Mouse (Mus musculus) heart, embryonic 11.5 days (tissue): ENCODE results near the gene Tepp. TPM values are rescaled to one million over a fixed set of nuclear protein-coding genes. Genes with fewer than 3 reads are reported as not detected.

ENCODE experiments used
- ATAC-seq: fragments of 200-750 bp; cut with Nextera tagmentation; replicated peaks from 2 replicates; pipeline ENCODE4 v1.8.0; 2017; ENCODE audit warnings: moderate library complexity; ENCODE audit not compliant: insufficient number of reproducible peaks, low FRiP score, low TSS enrichment
- H3K27ac ChIP-seq: fragments of 300-500 bp; sonication (generic); 2 replicates; pipeline ENCODE4 v1.5.1; 2014; ENCODE audit warnings: mild to moderate bottlenecking, low read depth, low read length
- H3K27me3 ChIP-seq: fragments of 300-500 bp; sonication (generic); 2 replicates; pipeline ENCODE4 v1.6.1; 2014; ENCODE audit warnings: mild to moderate bottlenecking, low read length, mixed read lengths; ENCODE audit not compliant: control insufficient read depth, insufficient read depth
- H3K36me3 ChIP-seq: fragments of 300-500 bp; sonication (generic); 2 replicates; pipeline ENCODE4 v1.6.1; 2014; ENCODE audit warnings: mild to moderate bottlenecking, low read length, moderate library complexity, mixed read lengths; ENCODE audit not compliant: control insufficient read depth, insufficient read depth
- H3K4me1 ChIP-seq: fragments of 300-500 bp; sonication (generic); 2 replicates; pipeline ENCODE4 v1.6.1; 2014; ENCODE audit warnings: low read length; ENCODE audit not compliant: control insufficient read depth, insufficient read depth
- H3K4me2 ChIP-seq: fragments of 300-500 bp; sonication (generic); 2 replicates; pipeline ENCODE4 v1.6.1; 2014; ENCODE audit warnings: mild to moderate bottlenecking, moderate library complexity
- H3K4me3 ChIP-seq: fragments of 300-500 bp; sonication (generic); 2 replicates; pipeline ENCODE4 v1.5.1; 2014; ENCODE audit warnings: low read depth, low read length
- H3K9ac ChIP-seq: fragments of 300-500 bp; sonication (generic); 2 replicates; pipeline ENCODE4 v1.6.1; 2014; ENCODE audit warnings: mild to moderate bottlenecking, low read depth, low read length, moderate library complexity
- H3K9me3 ChIP-seq: fragments of 300-500 bp; sonication (generic); replicated peaks from 2 replicates; pipeline ENCODE4 v1.6.1; 2016; ENCODE audit warnings: low read length; ENCODE audit not compliant: control insufficient read depth
- WGBS: fragments of 180-500 bp; shearing (Covaris S2); extraction: QIAGEN DNeasy Blood & Tissue Kit; methylation state at CpG from one replicate; pipeline ENCODE4 v1.1.7; 2014; ENCODE audit not compliant: insufficient replicate concordance; 5-methylcytosine and 5-hydroxymethylcytosine counted together
- polyA plus RNA-seq: library from polyadenylated mRNA; unstranded; fragments of >200 nt; fragmentation: Nextera tagmentation; extraction: Ambion mirVana; gene quantifications from 2 replicates; pipeline ENCODE4 v1.2.1, GENCODE M21; 2014

Tepp gene
- polyA plus RNA-seq: not detected in 2 replicates

DNA sequence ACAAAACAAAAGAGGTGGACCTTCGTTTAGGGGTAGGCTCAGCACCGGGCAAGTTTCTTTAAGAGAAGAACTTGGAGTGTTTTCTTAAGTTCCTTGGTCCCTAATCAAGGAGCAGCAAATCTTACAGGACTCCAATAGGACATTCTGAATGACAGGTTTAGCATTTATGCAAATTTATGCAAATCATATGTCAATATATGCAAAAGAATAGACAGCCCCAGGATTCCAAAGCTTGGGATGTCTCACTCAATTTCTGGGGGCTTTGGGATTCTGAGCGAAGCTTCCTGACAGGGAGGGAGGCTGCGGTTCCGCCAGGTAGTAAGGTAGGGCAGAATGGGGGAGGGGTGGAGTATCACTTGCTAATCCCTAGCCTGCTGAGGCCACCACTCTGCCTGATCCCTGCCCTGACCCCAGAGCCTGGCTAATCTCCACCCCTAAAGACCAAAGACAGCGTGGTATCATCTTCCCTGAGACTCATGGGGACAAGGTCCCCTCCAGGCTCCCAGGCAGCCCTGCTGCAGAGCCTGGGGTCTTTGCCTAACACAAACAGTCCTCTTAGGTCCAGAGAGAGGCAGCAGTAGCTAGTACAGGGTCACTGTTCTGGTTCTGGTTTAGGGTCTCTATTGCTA, at the start of gene Tepp:
TSS of gene Tepp (plus strand) at position 225 of the 629 bp plus-strand sequence.
- Histone ChIP-seq H3K27me3 (no peaks in the 10 kb centered on the region), H3K36me3 (no peaks in the 10 kb centered on the region), H3K4me2 (no peak within 1 kb of the TSS), H3K9ac (no peak within 1 kb of the TSS), H3K27ac (no peak within 1 kb of the TSS), H3K4me3 (no peak within 1 kb of the TSS), H3K4me1 (peaks cover 7% of the 10 kb centered on the region; the same call in 1 of the 2 replicates), H3K9me3 (no peaks in the 10 kb centered on the region)
- ATAC-seq: no peak
- 27% methylated on average over 6 of the region's 6 CpGs for WGBS

- WGBS: 72% methylated on average over 2 of the region's 2 CpGs
- no peak overlapping the region for H3K4me3 ChIP-seq
- H3K4me2 ChIP-seq: no peak overlapping the region
- no peak overlapping the region for H3K9ac ChIP-seq
- no peak overlapping the region for H3K27ac ChIP-seq
- no peaks in the 10 kb centered on the region for H3K4me1 ChIP-seq
- ATAC-seq: no peak
- H3K9me3 ChIP-seq: no peaks in the 10 kb centered on the region
- H3K36me3 ChIP-seq: no peaks in the 10 kb centered on the region
- H3K27me3 ChIP-seq: no peaks in the 10 kb centered on the region; the same call in 1 of the 2 replicates
Measured at GRCm38 (mm10) chr8:95262181-95262580, 48.2 kb upstream of the Tepp start.

- WGBS: 71% methylated on average over 12 of the region's 12 CpGs
- H3K27me3 ChIP-seq: peaks cover 2% of the 10 kb centered on the region; the same call in 1 of the 2 replicates
Measured at GRCm38 (mm10) chr8:95270501-95270900, 39.9 kb upstream of the Tepp start.

DNA sequence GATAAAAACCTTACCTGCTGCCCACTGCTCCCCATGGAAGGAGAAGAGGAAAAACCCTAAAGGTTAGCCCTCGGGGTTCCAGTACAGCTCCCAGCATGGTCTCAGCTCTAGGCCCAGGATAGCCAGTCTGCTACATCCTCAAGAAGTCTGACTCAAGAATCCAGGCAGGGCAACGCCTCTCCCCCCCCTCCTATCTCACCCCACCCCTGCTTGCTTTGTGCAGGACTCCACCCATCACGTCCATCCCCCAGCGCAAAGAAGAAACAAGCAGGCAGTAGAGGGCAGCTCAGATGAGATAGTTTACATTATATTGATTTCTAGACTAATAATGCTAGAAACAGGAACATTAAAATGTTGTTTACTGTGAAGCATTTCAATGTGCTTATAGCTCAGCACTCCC, 38.5 kb upstream of the Tepp start:
- H3K36me3 ChIP-seq: no peaks in the 10 kb centered on the region
- 35% methylated on average over 4 of the region's 4 CpGs for WGBS
- no peaks in the 10 kb centered on the region for H3K9me3 ChIP-seq
- H3K27me3 ChIP-seq: peaks cover 2% of the 10 kb centered on the region; the same call in 1 of the 2 replicates
- ATAC-seq: no peak
- H3K9ac ChIP-seq: no peak overlapping the region
- no peak overlapping the region for H3K4me2 ChIP-seq
- H3K27ac ChIP-seq: no peak overlapping the region
- H3K4me3 ChIP-seq: no peak overlapping the region
- H3K4me1 ChIP-seq: no peaks in the 10 kb centered on the region

More at GRCm38 (mm10) chr8:95270501-95270900, 39.9 kb upstream of the Tepp start:
- no peaks in the 10 kb centered on the region for H3K4me1 ChIP-seq
- ATAC-seq: no peak
- no peak overlapping the region for H3K9ac ChIP-seq
- H3K4me2 ChIP-seq: no peak overlapping the region
- no peak overlapping the region for H3K4me3 ChIP-seq
- no peak overlapping the region for H3K27ac ChIP-seq
- H3K36me3 ChIP-seq: no peaks in the 10 kb centered on the region
- H3K9me3 ChIP-seq: no peaks in the 10 kb centered on the region

GRCm38 (mm10) chr8:95272871-95273270, 37.5 kb upstream of the Tepp start:
- ATAC-seq: no peak
- whole genome bisulfite sequencing: 35% methylated on average over 2 of the region's 2 CpGs
- no peak overlapping the region for H3K4me3 ChIP-seq
- H3K9ac ChIP-seq: no peak overlapping the region
- H3K4me1 ChIP-seq: no peaks in the 10 kb centered on the region
- peaks cover 2% of the 10 kb centered on the region; the same call in 1 of the 2 replicates for H3K27me3 ChIP-seq
- H3K36me3 ChIP-seq: no peaks in the 10 kb centered on the region
- H3K4me2 ChIP-seq: no peak overlapping the region
- no peak overlapping the region for H3K27ac ChIP-seq
- no peaks in the 10 kb centered on the region for H3K9me3 ChIP-seq

DNA sequence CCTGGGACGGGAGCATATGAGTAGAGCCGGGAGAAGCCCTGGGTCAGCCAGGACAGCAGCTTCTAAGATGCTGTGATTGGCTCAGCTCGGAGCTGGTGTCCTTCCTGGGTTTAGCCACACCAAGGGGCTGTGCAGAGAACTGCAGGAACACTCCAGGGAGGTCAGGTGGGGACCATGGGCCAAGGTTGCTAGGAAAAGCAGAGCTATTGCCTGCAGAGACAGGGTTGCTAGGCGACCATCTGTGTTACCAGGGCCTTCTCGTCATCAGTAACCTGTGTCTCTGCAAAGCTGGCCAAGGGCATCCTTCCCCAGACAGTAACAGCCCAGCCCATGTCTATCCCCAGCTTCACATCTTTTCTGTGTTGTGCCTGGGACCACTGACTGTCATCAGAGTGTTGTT, 28.9 kb upstream of the Tepp start:
- no peak overlapping the region for H3K9ac ChIP-seq
- H3K4me2 ChIP-seq: no peak overlapping the region
- H3K4me3 ChIP-seq: no peak overlapping the region
- H3K36me3 ChIP-seq: no peaks in the 10 kb centered on the region
- ATAC-seq: no peak
- WGBS: 54% methylated on average over 5 of the region's 5 CpGs
- no peaks in the 10 kb centered on the region for H3K9me3 ChIP-seq
- H3K4me1 ChIP-seq: no peaks in the 10 kb centered on the region
- no peak overlapping the region for H3K27ac ChIP-seq
- H3K27me3 ChIP-seq: no peaks in the 10 kb centered on the region

DNA sequence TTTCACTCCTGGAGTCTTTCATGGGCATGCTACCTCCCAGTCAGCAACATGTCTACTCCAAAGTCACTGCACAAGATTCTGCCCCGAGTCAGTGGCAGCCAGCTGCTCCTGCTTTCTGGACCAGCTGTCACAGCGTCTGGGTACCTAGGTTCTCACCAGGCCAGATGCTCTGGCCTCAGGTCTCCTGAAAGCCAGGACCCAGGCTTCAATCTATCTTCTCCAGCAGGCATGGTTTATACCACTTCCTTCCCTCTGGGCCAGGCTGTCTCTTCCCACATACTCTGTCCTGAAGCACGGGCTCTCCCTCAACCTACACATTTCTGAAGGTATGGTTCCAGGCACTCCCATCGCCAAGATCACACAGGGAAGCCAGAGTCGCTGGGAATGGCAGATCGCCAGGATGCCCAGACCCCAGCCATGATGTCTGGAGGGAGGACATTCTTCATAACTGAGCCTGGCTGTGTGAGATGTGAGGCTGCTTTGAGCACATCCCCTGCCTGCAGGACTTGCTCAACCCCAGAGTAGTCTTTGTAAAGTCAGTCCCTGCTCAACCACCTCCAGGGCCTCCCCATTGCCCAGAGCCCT, 21.2 kb upstream of the Tepp start:
- Histone ChIP-seq H3K4me3 (no peak overlapping the region), H3K9me3 (no peaks in the 10 kb centered on the region), H3K9ac (no peak overlapping the region), H3K36me3 (no peaks in the 10 kb centered on the region), H3K4me2 (no peak overlapping the region), H3K27me3 (no peaks in the 10 kb centered on the region), H3K27ac (no peak overlapping the region), H3K4me1 (no peaks in the 10 kb centered on the region; the same call in 1 of the 2 replicates)
- WGBS: 62% methylated on average over 6 of the region's 6 CpGs
- ATAC-seq: no peak

GRCm38 (mm10) chr8:95293172-95293571, 17.2 kb upstream of the Tepp start:
- WGBS: 83% methylated on average over 11 of the region's 11 CpGs
- no peaks in the 10 kb centered on the region; the same call in 1 of the 2 replicates for H3K4me1 ChIP-seq
- H3K27me3 ChIP-seq: no peaks in the 10 kb centered on the region
- H3K4me2 ChIP-seq: no peak overlapping the region
- no peak overlapping the region for H3K9ac ChIP-seq
- no peak overlapping the region for H3K4me3 ChIP-seq
- no peak for ATAC-seq
- H3K9me3 ChIP-seq: no peaks in the 10 kb centered on the region
- no peak overlapping the region for H3K27ac ChIP-seq
- no peaks in the 10 kb centered on the region for H3K36me3 ChIP-seq
